Mouse (Mus musculus) bone marrow, adult 2 months (tissue): ENCODE results near the gene Ppm1l. TPM values are rescaled to one million over a fixed set of nuclear protein-coding genes. Genes with fewer than 3 reads are reported as not detected.

Experiments
- H3K27ac ChIP-seq: fragments of 200-500 bp; 2 replicates; pipeline ENCODE4 v1.5.1; 2012; ENCODE audit warnings: low read depth, mild to moderate bottlenecking, control low read depth, inconsistent platforms, low read length; ENCODE audit not compliant: control insufficient read depth, poor library complexity, insufficient read depth
- H3K4me1 ChIP-seq: fragments of 200-500 bp; 2 replicates; pipeline ENCODE4 v1.6.1; 2011; ENCODE audit warnings: low read length; ENCODE audit not compliant: control insufficient read depth, insufficient read depth
- H3K4me3 ChIP-seq: fragments of 200-500 bp; replicated peaks from 2 replicates; pipeline ENCODE3; 2011; ENCODE audit warnings: mild to moderate bottlenecking, low read depth, low read length, control low read depth; ENCODE audit not compliant: control insufficient read depth
- CTCF ChIP-seq: fragments of 200-500 bp; IDR thresholded peaks from 2 replicates; pipeline ENCODE4 v1.5.1; 2011; ENCODE audit warnings: low read length, control low read depth; ENCODE audit not compliant: control insufficient read depth, insufficient read depth
- POLR2A ChIP-seq: fragments of 200-500 bp; IDR thresholded peaks from 2 replicates; pipeline ENCODE4 v1.6.1; 2011; ENCODE audit warnings: low read depth, mild to moderate bottlenecking, control low read depth, low read length, borderline replicate concordance; ENCODE audit not compliant: control insufficient read depth
- WGBS: fragments of 180-500 bp; shearing (Covaris S2); methylation state at CpG from one replicate; pipeline ENCODE4 v1.1.7; 2018; 5-methylcytosine and 5-hydroxymethylcytosine counted together
- polyA plus RNA-seq: library from polyadenylated mRNA; stranded (reverse); fragments of >200 nt; gene quantifications from 2 replicates; pipeline ENCODE4 v1.2.4, GENCODE M21; 2011; ENCODE audit warnings: low replicate concordance; ENCODE audit not compliant: missing spikeins, insufficient read depth, insufficient read length

The Ppm1l gene
- polyA plus RNA-seq, 1 experiment, result 3.4 TPM

GRCm38 (mm10) chr3:69479937-69480336 is 163.3 kb downstream of the Ppm1l start:
- Histone ChIP-seq H3K27ac (no peak overlapping the region), H3K4me1 (no peaks in the 10 kb centered on the region; the same call in 1 of the 2 replicates), H3K4me3 (no peak overlapping the region)
- WGBS, result 62% methylated on average over 3 of the region's 3 CpGs
- no peak for TF ChIP-seq CTCF
- no peak for TF ChIP-seq POLR2A

GRCm38 (mm10) chr3:69481835-69482234 is 165.2 kb downstream of the Ppm1l start:
- Histone ChIP-seq H3K4me3 (no peak overlapping the region), H3K27ac (no peak overlapping the region), H3K4me1 (no peaks in the 10 kb centered on the region; the same call in 1 of the 2 replicates)
- WGBS, result 34% methylated on average over 4 of the region's 4 CpGs
- TF ChIP-seq CTCF (peak; percentile 42), POLR2A (no peak)

DNA sequence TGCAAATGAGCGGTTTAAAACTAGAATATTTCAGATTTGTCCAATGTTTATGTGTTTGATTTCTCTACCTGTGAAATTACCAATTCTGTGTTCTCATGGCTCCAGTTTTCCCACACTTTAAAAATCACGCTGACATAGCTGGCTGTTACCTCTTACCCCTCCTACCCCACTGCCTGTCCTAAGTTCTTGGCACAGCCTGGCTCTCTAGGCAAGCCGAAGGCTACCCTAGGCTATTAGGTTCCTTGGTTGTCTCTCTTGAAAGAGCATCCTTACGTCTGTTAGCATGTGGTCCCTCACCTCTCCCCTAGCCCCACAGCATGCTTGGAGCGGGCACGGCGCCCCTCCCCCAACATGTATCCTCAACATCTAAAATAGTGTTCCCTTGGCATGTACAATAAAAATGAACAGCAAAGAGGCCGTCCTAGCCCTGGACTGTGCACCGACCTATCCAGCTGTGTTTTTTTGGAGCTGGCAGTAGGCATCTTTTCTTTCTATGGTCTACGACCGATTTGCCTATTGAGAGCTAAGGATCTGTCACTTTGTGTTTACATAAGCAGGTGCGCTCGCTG is 167.4 kb downstream of the Ppm1l start:
- H3K4me1 ChIP-seq, result no peaks in the 10 kb centered on the region; the same call in 1 of the 2 replicates
- WGBS, result 88% methylated on average over 13 of the region's 13 CpGs
- no peak overlapping the region for H3K4me3 ChIP-seq
- TF ChIP-seq POLR2A (no peak), CTCF (no peak)
- no peak overlapping the region for H3K27ac ChIP-seq

GRCm38 (mm10) chr3:69484582-69484981 is 167.9 kb downstream of the Ppm1l start:
- TF ChIP-seq CTCF, result no peak
- no peak for TF ChIP-seq POLR2A
- 40% methylated on average over 4 of the region's 4 CpGs for WGBS
- Histone ChIP-seq H3K27ac (no peak overlapping the region), H3K4me1 (no peaks in the 10 kb centered on the region; the same call in 1 of the 2 replicates), H3K4me3 (no peak overlapping the region)

DNA sequence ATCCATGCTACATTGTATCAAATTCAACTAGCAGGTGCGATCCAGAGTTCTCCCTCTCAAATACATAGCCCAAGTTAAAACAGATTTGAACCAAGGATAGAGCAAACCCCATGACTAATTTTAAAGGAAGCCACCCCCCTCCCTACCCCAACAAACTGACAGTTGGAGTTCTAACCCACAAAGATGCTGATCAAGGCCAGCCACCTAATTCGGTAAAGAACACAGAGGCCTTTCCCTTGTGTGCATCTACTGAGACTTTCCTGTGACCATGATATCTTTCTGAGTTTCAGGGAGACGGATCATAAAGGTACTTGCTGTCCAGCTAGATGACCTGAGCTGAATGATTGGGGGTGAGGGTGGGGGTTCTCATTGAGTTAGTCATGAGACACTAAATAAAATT is 168.7 kb downstream of the Ppm1l start:
- Histone ChIP-seq H3K4me1 (no peaks in the 10 kb centered on the region; the same call in 1 of the 2 replicates), H3K4me3 (no peak overlapping the region), H3K27ac (no peak overlapping the region)
- 44% methylated on average over 3 of the region's 3 CpGs for WGBS
- no peak for TF ChIP-seq CTCF
- TF ChIP-seq POLR2A, result no peak

- Histone ChIP-seq H3K4me1 (no peaks in the 10 kb centered on the region; the same call in 1 of the 2 replicates), H3K27ac (no peak overlapping the region), H3K4me3 (no peak overlapping the region)
- WGBS, result 57% methylated on average over 2 of the region's 2 CpGs
- TF ChIP-seq CTCF (no peak), POLR2A (no peak)
Observed at GRCm38 (mm10) chr3:69485756-69486155, 169.1 kb downstream of the Ppm1l start.

DNA sequence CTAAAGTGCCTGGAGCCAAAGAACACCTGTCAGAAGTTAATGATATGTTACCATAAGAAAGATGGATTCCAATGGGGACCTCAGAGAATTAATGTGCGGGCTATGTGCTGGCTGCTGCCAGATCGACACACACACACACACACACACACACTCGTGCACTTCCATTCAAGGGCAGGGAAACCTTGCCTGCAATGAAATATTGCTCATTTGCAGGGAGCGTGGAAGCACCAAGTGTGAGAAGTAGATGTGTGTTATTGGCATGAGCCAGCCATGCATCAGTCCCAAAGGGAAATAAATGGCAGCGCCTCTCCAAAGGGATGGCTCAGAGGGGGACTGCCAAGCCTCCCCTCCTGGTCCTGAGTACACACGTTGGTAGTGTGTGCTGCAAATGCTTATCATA is 170.8 kb downstream of the Ppm1l start:
- TF ChIP-seq POLR2A (no peak), CTCF (no peak)
- Histone ChIP-seq H3K4me3 (no peak overlapping the region), H3K4me1 (no peaks in the 10 kb centered on the region; the same call in 1 of the 2 replicates), H3K27ac (no peak overlapping the region)
- 85% methylated on average over 6 of the region's 6 CpGs for WGBS

DNA sequence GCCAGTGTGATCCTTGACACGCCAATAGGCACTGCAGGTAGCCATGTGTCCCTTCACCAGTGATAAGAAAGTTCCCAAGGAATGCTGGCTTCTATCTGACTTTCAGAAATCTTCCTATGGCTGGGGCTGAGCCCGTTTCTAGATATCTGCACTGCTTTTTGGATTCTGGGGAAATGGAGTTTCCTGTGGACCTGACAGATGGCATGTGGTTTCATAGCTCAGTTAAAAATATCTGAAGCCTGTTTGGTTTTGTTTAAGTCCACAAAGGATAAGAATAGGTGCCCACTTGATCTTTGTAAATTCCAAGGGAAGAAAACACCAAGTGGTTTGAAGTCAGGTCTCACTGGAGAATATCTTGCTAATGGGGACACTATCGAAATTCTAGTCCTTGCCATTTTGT is 173.0 kb downstream of the Ppm1l start:
- Histone ChIP-seq H3K4me3 (no peak overlapping the region), H3K4me1 (no peaks in the 10 kb centered on the region), H3K27ac (no peak overlapping the region)
- no peak for TF ChIP-seq POLR2A
- TF ChIP-seq CTCF, result no peak
- WGBS, result 37% methylated on average over 3 of the region's 3 CpGs
